Mouse (Mus musculus) A20 (cell line): ENCODE data around the gene Riox2.
"Not testable (repeated sequence)": the region's sequence is repeated elsewhere in the genome, so short reads cannot be mapped to it uniquely, and the experiment has no call there.

Experiments used
- DNase-seq: peaks from one replicate; pipeline ENCODE4 v3.0.0-alpha.2; 2011; ENCODE audit warnings: low read depth, low spot score

Gene Riox2

DNA sequence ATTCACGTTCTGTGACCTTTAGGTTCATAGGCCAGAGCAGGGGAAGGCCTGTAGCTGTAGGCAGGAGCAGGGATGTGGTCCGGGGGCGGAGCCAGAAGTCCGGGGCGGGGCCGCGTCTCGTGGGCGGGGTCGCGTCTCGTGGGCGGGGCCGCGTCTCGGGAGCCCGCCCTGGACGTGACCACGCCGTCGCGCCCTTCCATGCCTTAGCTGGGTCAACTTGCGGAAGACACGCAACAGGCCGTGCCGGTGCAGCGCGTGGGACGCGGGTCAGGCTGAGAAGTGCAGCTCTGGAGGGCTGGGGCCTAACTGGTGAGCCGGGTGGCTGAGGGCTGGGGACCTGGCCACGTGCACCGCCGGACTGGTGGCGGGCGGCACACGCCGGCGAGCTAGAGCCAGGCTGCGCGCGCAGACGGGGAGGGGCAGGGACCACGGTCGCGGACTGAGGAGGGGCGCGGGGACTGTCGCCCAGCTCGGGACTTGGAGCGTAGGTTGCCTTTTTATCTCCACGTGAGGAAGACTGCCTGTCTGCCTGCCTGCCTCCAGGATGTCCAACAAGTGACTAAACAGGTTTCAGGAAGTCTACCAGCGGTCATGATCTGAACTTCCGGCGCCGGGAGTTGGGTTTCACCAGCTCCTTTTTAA, at the start of gene Riox2:
TSS of gene Riox2 (plus strand) at position 139 of the 642 bp plus-strand sequence.
- DNase-seq = peak; percentile 93

DNA sequence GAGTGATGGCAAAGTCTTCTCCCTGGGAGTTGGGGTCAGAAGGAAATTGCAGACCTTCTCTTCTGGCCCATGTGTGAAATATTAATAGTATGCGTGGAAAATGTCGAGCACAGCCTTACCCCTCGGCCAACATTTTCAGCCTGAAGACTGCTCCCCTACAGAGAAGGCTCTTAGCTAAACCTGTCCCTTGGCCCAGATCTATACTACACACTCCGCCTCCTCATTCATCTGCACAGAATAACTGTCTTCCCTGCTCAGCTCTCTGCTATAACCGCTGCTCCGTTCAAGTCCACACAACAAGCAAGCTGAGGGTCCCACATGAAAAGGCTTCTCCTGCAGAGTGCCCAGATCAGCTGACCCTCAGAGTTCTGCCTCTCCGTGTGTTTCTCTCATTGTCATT, 43.6 kb upstream of the Riox2 start:
- no peak for DNase-seq

DNA sequence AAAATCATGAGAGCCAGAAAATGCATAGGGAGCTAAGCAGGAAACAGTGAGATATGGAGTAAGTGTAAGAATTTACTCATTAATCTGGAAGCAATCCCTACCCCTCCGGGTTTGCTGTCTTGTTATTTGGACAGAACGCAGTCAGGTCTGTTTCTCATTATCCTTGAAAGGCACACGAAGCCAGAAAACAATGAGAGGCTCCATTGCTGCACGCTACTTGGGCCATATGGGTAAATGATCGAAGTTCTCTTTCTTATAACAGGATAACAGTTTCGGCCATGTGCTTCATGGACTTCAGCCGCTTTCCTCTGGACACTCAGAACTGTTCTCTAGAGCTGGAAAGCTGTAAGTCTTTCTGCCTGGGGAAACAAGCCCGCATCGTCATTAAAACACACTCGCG, 38.4 kb upstream of the Riox2 start:
- no peak for DNase-seq

DNA sequence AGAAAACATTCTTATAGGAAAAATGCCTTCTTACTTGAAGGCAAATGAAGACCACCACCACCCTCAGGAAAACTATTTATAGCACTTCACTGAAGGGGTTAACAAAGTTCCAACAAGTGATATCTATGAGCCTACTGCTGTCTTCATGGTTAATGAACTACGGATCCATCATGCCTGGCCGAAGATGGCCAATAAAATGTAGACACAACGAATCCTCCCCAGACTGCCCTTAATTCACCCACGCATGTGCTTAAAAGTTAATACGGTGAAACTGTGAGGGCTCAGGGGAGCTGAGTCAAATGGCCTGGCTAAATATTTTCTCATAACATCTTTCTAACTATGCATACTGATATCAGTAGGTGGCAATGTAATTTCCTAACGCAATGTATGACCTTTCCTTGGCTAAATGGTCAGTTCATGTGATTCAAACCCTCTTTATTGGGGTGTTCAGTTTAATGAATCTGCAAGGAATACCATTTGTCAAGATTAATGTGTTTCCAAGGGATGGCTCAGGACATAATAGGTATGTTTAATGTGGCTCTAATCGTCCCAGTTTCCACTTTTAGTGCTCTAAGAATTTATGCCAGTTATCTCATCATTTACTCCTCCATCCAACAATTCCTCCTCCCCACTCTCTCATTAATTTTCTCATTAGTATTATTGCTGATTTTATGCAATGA, 26.6 kb upstream of the Riox2 start:
- DNase-seq = no peak

DNA sequence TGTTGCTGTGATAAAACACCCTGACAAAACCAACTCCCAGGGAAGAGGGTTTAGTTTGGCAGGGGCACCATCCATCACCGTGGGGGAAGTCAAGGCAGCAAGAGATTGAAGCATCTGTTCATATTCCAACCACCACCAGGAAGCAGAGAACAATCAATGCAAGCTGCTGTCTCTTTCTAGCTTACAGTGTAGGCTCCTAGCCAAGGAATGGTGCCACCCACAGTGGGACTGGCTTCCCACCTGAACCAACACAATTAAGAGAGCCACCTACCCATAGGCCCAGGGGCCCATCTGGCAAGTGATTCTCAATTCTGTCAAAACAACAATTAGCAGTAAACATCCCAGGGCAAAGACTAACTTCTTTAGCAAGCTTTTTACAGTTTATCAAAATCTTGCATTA, 23.4 kb upstream of the Riox2 start:
- DNase-seq = no peak

DNA sequence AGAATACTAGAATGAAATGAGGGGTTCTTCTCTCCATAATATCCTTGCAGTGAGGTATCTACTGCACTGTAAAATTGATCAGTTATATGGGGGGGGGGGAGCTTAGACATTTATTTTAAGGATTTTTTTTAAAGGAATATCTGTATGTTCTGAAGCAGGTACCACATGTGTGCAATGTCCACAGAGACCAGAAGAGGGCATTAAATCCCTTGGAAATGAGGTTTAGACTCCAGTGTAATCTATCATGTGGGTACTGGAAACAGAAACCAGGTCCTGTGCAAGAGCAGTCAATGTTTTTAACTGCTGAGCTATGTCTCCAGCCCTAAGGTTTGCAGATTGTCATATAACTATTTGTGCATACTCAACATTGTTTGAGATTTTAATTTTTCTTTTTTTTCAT, 22.5 kb upstream of the Riox2 start:
- DNase-seq = no peak

DNA sequence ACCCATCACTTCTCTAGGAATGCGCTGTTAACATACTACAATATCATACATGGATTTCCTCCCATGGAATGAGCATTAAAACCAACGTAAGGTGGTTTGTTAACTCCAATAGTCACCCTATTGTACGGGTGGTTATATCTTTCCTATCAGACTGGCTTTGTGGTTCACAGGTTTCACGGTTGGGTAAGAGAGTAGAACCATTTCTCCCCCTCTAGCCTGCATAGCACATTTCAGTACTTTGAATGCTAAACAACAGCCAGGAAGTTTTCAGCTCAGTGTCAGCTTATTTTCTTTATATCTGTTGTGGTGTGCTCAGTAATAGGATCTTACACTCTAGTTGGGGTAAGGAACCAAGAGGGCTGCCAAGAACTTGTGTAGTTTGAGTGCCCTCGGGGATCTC, 19.8 kb upstream of the Riox2 start:
- DNase-seq = no peak

DNA sequence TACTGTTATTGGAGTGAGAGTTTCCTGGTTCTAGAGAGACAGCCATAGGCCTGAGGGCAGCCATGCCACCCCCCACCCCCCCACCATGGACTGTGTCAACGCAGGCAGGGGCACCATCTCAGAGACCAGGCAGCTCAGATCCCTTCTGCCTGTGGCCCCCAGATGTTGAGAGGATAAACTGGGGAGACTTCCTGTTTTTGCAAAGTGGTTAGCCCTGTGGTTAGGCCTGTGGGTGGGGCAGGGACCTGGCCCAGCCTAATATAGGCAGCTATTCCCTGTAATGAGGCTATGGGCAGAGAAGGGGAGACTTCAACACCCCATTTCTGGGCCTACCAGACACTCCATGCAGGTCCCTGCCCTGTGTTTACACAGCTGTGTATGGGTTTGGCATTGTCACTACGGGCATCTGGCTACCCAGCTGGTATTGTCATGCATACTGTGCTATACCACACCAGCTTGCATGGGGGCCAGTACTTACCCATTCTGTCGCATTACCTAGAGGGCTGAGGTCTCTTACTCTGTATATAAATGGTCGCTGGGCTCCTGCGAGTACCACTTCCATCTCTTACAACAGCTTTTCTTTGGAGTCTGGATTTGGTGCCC, 12.2 kb upstream of the Riox2 start:
- DNase-seq = not testable (repeated sequence)

DNA sequence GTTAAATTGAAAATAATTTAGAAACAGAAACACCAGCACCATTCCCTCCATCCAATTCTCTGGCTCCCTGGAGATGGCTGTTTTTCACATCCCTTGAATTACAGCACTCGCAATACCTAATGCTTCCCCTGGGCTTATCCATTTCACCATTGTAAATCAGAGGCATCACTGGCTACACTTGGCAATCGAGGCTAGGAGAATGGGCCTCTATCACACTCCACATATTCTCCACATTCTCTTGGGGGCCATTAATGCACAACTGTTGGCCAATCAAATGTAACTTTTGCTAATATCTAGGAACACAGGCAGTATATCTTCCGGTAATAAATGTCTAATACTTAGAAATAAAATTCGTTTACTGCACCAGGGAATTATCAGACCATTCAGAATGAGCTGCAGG, 8.0 kb upstream of the Riox2 start:
- no peak for DNase-seq

DNA sequence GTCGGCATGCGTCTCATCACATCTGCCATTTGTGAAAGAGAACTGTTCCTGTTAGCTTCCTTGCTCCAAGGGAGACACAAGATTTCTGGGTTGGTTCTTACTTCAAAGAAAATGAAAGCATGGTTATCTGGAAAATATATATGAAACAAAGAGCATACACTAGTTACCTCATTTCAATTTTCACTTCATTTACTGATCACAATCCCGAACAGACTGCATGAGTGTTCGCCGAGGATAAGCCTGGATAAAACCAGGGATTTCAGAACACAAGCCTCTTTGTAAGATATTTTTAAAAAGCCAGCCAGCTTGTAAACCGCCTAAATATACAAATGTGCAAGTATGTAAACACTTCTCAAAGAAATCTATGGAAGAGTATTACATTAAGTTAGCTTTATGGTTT, 7.6 kb upstream of the Riox2 start:
- no peak for DNase-seq

DNA sequence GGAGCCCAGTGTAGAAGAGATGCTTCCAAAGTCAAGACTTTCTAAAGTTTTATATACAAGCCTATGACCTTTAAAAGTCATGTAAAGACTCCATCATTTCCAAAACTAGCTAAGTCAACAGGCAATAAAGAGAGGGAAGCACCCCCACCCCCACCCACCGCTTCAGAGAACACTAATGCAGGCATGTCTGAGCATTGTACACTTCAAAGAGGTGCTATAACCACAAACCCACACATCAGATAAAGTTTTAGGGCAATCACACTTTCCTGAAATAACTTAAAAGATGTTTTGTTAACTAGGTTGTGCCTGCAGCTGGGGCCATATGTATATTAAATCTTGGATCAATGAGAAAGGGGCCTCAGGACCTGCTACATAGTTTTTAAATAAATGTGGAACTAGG, 1.7 kb upstream of the Riox2 start:
- DNase-seq = no peak

DNA sequence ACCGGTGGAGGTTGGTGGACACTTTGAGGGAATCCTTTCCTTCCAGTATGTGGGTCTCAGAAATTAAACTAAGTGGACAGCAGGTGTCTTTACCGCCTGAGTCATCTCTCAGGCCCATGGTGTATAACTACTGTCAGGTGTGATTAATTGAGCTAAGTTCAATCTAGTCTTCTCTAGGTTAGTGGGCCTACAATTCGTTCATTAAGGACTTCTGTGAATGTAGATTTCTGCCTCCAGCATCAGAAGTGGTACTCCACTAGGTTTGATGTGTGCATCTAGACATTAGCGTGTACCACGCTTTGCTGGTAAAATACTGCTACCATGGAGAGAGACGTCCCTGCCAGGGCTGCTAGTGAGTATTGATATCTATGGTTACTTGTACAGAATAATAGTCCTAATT, 971 bp downstream of the Riox2 start:
- DNase-seq = peak; percentile 54

DNA sequence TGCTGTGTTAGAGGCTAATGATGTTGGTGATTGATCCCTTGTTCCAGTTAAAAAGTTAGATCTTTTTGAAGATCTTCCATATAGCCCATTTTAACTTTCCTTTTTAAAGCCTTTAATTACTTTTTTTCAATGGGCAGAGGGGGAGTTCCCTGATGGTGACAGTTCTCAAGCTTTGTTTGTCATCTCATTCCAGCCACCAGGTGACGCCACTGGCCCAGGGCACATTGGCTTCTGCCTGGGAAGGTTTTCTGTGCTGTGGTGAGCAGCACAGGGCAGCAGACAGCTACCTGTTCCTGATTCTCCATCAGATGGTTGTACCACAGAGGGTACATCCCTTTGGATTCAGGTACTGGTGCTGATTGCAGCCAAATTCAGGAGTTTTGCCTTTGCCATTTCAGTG, 3.2 kb downstream of the Riox2 start:
- peak; percentile 76 for DNase-seq

DNA sequence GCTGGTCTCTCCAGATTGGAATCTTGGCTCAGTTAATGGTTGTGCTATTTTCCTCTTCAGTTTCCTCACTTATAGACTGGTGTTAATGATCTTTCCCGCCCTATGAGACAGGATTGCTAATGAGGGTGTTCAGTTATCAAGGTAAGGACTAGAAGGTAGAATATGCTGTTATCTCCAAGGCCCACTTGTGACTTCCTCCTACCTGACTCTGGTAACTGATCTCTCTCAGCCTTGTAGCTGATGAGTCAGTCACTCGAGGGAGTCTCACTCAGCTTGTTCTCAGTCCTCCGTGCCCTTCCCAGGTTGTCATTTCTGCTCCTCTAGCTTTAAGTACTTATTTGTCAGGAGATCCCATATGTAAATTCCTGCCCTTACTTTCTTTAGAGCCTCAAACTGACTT, 6.4 kb downstream of the Riox2 start:
- no peak for DNase-seq

DNA sequence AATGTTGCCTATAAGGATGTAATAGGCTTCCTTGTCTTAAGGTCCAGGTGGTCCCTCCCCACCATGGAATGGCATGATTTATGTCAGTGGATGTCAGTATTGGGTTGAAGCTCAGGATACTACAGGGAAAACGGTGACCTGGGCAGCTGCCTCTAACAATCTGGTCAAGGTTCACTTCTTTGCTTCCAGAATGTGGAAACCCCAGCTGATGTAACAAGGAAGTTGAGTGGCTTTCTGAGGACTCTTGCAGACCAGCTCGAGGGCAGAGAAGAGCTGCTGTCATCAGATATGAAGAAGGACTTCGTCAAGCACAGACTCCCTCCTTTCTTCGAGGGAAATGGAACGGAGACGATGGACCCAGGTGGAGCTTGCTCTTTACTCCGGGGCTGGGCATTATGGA, 15.7 kb downstream of the Riox2 start:
- DNase-seq = no peak

DNA sequence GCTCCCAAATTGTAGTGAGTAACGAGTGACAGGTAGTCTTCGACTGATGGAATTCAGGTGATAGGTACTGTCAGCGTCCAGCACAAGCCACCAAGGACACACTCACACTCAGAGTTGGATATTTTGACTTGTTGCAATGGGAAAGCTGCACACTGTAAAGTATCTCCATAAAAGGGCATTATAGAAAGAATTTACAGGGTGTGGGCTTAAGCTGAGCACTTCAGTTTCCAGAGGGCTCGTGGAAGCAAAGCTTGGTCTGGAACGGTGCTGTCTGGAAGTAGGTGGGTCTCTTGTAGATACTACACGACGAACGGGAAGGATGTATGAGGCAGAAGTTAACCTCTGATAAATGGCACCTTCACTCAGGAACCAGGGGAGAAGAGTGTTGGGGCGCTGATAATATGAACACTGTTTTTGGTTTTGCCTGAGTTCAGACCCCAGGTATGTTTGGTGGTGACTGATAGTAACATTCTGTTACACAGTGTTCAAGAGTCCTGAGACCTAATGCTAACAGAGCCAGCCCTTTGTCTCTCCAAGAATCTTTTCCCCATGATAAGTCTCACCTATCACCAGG, 16.5 kb downstream of the Riox2 start:
- DNase-seq = no peak

DNA sequence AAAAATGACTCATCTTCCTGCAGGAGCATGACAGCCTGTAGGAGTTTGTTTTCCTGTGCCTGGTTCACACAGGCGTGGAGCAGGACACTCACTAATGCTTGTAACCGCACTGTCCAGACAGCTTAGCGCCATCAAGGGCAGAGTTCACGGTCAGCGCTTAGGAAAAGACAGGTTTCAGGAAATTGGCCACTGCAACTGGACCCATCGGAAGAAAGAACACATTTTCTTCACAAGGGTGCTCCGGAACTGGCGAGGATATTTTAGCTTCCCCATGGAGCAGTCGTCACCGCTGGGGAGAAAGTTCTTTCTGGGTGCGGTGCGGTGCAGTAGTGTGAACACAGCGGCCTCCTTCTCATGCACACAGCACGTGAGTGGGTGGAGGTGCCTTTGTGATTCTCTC, 21.6 kb downstream of the Riox2 start:
- no peak for DNase-seq

DNA sequence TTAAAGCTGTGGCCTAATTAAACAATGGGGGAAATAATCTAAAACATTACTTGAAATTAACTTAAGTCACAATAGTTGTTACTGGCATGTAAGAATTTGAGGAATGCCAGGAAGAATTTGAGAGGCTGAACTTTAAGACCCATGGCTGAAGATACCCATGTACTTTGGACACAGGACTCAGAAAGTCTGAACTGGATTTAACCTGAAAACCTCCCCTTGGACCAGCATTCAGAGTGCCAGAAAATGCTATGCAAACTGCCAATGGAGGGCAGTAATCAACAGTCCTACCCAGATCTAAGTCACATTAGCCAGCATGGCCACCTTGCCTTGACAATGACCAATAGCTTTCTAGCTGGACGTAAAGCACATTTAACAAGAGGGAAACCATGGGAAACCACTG, 26.4 kb downstream of the Riox2 start:
- DNase-seq = no peak

DNA sequence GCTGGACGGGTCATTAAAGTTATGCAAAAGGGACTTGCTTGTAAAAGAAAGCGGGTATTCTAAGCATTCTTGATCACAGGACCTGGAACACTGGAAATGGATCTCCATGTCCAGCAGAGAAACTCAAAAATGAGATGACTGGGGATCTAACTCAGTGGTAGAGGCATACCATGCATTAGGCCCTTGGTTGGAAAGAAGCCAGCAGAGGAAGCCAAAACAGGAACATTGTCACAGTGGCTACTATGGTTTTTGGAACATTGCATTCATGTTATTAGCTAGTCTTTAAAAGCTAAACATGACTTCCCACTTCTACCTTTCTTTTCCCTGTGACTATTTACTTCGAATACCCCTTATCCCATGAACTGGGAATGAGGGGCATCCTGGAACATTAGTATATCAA, 27.6 kb downstream of the Riox2 start:
- no peak for DNase-seq

DNA sequence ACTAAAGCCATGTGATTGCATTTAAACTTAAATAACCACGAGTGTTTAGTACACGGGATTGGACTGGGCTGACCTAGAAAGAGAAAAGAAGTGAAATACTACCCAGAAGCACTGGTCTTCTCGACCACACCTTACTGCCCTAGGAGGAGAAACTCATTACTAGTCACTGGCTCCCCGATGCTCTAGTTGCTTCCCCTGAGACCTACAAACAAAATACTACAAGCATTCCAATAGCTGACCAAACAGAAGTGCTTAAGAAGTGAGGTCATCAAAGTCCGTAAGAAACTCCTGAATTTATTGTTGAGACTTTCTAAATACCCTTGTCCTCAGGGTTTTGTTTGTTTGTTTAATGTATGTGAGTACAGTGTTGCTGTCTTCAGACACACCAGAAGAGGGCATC, 38.3 kb downstream of the Riox2 start:
- no peak for DNase-seq

DNA sequence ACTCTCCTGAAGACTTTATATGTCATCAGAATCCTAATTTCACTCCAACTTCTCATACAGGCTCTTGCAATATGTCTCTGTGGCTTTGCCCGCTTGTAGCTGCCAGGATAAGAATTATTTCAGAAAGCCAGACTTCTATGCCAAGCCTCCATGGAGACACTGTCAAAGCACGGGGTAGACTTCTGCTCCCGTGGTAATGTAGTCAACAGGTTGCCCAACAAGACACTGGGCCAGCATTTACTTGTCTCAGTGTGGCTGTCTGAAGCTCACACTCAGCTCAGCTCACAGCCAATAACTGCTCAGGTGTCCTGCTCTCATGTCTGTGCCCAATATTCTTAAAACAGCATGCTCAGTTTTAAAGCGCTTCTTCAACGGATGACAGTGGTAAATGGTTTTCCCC, 43.6 kb downstream of the Riox2 start:
- DNase-seq = no peak

DNA sequence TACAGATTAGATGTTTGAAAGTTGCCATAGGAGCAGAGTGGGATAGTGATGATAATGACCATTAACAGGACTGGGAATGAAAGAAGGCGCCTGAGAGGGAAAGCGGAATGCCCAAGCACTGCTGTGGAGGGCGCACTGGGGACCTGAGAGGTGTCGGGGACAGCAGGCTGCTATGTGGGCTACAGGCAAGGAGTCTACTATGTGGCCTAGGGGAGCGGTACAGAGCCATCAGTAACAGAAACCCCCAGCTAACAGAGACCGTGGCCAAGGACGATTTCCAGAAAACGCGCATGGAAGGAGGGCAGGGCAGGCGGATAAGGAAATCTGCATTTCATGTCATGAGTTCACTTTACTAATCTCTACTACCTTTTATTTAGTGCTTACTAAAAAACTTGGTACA, 45.4 kb downstream of the Riox2 start:
- peak; percentile 69 for DNase-seq
